In genomic region chr2:102256100-102256499, GRCm38 (mm10) we compare ENCODE assay signal across 21 mouse cellular contexts.
"Had no signal": no experiment of that assay in that cellular context is flagged by ENCODE, and none has a peak within 500 bp of the region (broad histone marks: within the 10 kb centered on the region; RNA-seq: fewer than 3 reads in every experiment).

No protein-coding gene starts in this region.

- H3K36me3 ChIP-seq: intestine, embryonic 15.5 days; limb, embryonic 12.5 days; limb, embryonic 15.5 days; midbrain, embryonic 12.5 days; midbrain, embryonic 15.5 days; neural tube, embryonic 13.5 days; stomach, embryonic 15.5 days had no signal

- H3K27ac ChIP-seq: intestine, embryonic 15.5 days; limb, embryonic 12.5 days; limb, embryonic 15.5 days; liver, embryonic 14.5 days; macrophage; midbrain, embryonic 12.5 days; midbrain, embryonic 15.5 days; neural tube, embryonic 13.5 days; stomach, embryonic 15.5 days had no signal

- H3K4me3 ChIP-seq: intestine, embryonic 15.5 days; limb, embryonic 12.5 days; limb, embryonic 15.5 days; midbrain, embryonic 12.5 days; midbrain, embryonic 15.5 days; neural tube, embryonic 13.5 days; stomach, embryonic 15.5 days had no signal

- H3K27me3 ChIP-seq: intestine, embryonic 15.5 days; midbrain, embryonic 15.5 days had no signal

- DNase-seq: kidney, adult 18-20 months; kidney, adult 9 months; kidney, postnatal 14 days; kidney, postnatal 4 days; left cerebral cortex, postnatal 4 days; liver, postnatal 0 days; lung, embryonic 14.5 days; retina, postnatal 1 day; right cerebral cortex, postnatal 25 days; spleen, adult 18-20 months had no signal

- H3K9ac ChIP-seq: intestine, embryonic 15.5 days; limb, embryonic 12.5 days; limb, embryonic 15.5 days; liver, embryonic 14.5 days; liver, postnatal 0 days; lung, embryonic 14.5 days; midbrain, embryonic 12.5 days; midbrain, embryonic 15.5 days; neural tube, embryonic 13.5 days; stomach, embryonic 15.5 days had no signal

- ATAC-seq: intestine, embryonic 15.5 days; liver, postnatal 0 days; lung, postnatal 0 days; midbrain, embryonic 15.5 days had no signal

- H3K4me2 ChIP-seq: intestine, embryonic 15.5 days; limb, embryonic 12.5 days; limb, embryonic 15.5 days; liver, embryonic 11.5 days; lung, embryonic 14.5 days; midbrain, embryonic 12.5 days; midbrain, embryonic 15.5 days; neural tube, embryonic 13.5 days; stomach, embryonic 15.5 days had no signal

- H3K9me3 ChIP-seq: intestine, embryonic 15.5 days; limb, embryonic 12.5 days; limb, embryonic 15.5 days; midbrain, embryonic 12.5 days; midbrain, embryonic 15.5 days; neural tube, embryonic 13.5 days; stomach, embryonic 15.5 days had no signal
